Mouse (Mus musculus) forebrain, postnatal 0 days (tissue): ENCODE results near the gene Pcare. TPM values are rescaled to one million over a fixed set of nuclear protein-coding genes. Genes with fewer than 3 reads are reported as not detected.

Source experiments
- ATAC-seq: fragments of 200-750 bp; cut with Nextera tagmentation; 2 replicates; pipeline ENCODE4 v1.8.0; 2017; ENCODE audit warnings: mild to moderate bottlenecking, moderate library complexity
- DNase-seq: peaks from one replicate; pipeline ENCODE4 v3.0.0-alpha.2; 2015
- H3K27ac ChIP-seq: fragments of 300-500 bp; sonication (generic); 2 replicates; pipeline ENCODE4 v1.5.1; 2014; ENCODE audit warnings: low read depth, mild to moderate bottlenecking, antibody characterized with exemption, low read length, moderate library complexity, mixed read lengths
- H3K27me3 ChIP-seq: fragments of 300-500 bp; sonication (generic); 2 replicates; pipeline ENCODE4 v1.6.1; 2014; ENCODE audit warnings: mild to moderate bottlenecking, low read length, mixed read lengths; ENCODE audit not compliant: insufficient read depth
- H3K36me3 ChIP-seq: fragments of 300-500 bp; sonication (generic); 2 replicates; pipeline ENCODE4 v1.6.1; 2014; ENCODE audit warnings: mild to moderate bottlenecking, moderate library complexity; ENCODE audit not compliant: insufficient read depth
- H3K4me1 ChIP-seq: fragments of 300-500 bp; sonication (generic); 2 replicates; pipeline ENCODE4 v1.6.1; 2014; ENCODE audit warnings: antibody characterized with exemption; ENCODE audit not compliant: insufficient read depth
- H3K4me2 ChIP-seq: fragments of 300-500 bp; sonication (generic); 2 replicates; pipeline ENCODE4 v1.6.1; 2014; ENCODE audit warnings: low read depth, mild to moderate bottlenecking, moderate library complexity
- H3K4me3 ChIP-seq: fragments of 300-500 bp; sonication (generic); 2 replicates; pipeline ENCODE4 v1.5.1; 2014; ENCODE audit warnings: low read depth, low read length, mixed read lengths
- H3K9ac ChIP-seq: fragments of 300-500 bp; sonication (generic); 2 replicates; pipeline ENCODE4 v1.6.1; 2014; ENCODE audit warnings: mild to moderate bottlenecking
- H3K9me3 ChIP-seq: fragments of 300-500 bp; sonication (generic); 2 replicates; pipeline ENCODE4 v1.6.1; 2016; ENCODE audit warnings: low read length
- CTCF ChIP-seq: sonication (generic); IDR thresholded peaks from 2 replicates; pipeline ENCODE4 v1.5.1; 2016; ENCODE audit warnings: antibody characterized with exemption, control low read depth, low read depth
- WGBS: fragments of 180-500 bp; shearing (Covaris S2); extraction: QIAGEN DNeasy Blood & Tissue Kit; methylation state at CpG from one replicate; pipeline ENCODE4 v1.1.7; 2014; 5-methylcytosine and 5-hydroxymethylcytosine counted together
- polyA plus RNA-seq: library from polyadenylated mRNA; unstranded; fragments of >200 nt; fragmentation: Nextera tagmentation; extraction: Ambion mirVana; gene quantifications from 2 replicates; pipeline ENCODE4 v1.2.1, GENCODE M21; 2015
- total RNA-seq: library from RNA; depleted of rRNA; stranded (reverse); fragments of >200 nt; gene quantifications from 2 replicates; pipeline ENCODE4 v1.2.3, GENCODE M21; 2014; rRNA removed

Pcare gene
- total and polyA plus RNA-seq, 2 experiments from 2014 or later: not detected

GRCm38 (mm10) chr17:71695716-71696315 is 56.9 kb downstream of the Pcare start:
- Histone ChIP-seq H3K9ac (no peak overlapping the region), H3K36me3 (no peaks in the 10 kb centered on the region), H3K27me3 (no peaks in the 10 kb centered on the region), H3K9me3 (no peaks in the 10 kb centered on the region), H3K4me1 (peaks cover 6% of the 10 kb centered on the region; the same call in 1 of the 2 replicates), H3K4me3 (no peak overlapping the region), H3K4me2 (no peak overlapping the region), H3K27ac (no peak overlapping the region)
- DNase-seq (no peak), ATAC-seq (no peak)
- no peak for TF ChIP-seq CTCF
- WGBS: 80% methylated on average over 15 of the region's 15 CpGs

- no peak overlapping the region for H3K4me3 ChIP-seq
- H3K9me3 ChIP-seq: no peaks in the 10 kb centered on the region
- no peak overlapping the region for H3K27ac ChIP-seq
- no peaks in the 10 kb centered on the region for H3K27me3 ChIP-seq
- peaks cover 6% of the 10 kb centered on the region; the same call in 1 of the 2 replicates for H3K4me1 ChIP-seq
- H3K36me3 ChIP-seq: no peaks in the 10 kb centered on the region
- no peak overlapping the region for H3K4me2 ChIP-seq
- ATAC-seq (no peak), DNase-seq (no peak)
- H3K9ac ChIP-seq: no peak overlapping the region
- 96% methylated on average over 8 of the region's 8 CpGs for WGBS
- TF ChIP-seq CTCF: no peak
These were observed 57.5 kb downstream of the Pcare start for GRCm38 (mm10) chr17:71695151-71695550.

- Histone ChIP-seq H3K4me2 (no peak overlapping the region), H3K27ac (no peak overlapping the region), H3K4me1 (peaks cover 6% of the 10 kb centered on the region; the same call in 1 of the 2 replicates), H3K27me3 (no peaks in the 10 kb centered on the region), H3K9me3 (no peaks in the 10 kb centered on the region), H3K9ac (no peak overlapping the region), H3K4me3 (no peak overlapping the region), H3K36me3 (no peaks in the 10 kb centered on the region)
- ATAC-seq (no peak), DNase-seq (no peak)
- 59% methylated on average over 8 of the region's 8 CpGs for WGBS
- TF ChIP-seq CTCF: peak; percentile 17; the same call in 1 of the 2 replicates
These were observed 58.9 kb downstream of the Pcare start for GRCm38 (mm10) chr17:71693780-71694179.

Other genes starting within 250 kb of the Pcare start
- 3.2 and 4.0 TPM in 2 replicates for gene Ndc80, start 226.0 kb downstream of the Pcare start, total RNA-seq
- gene Ndc80, start 226.0 kb downstream of the Pcare start, polyA plus RNA-seq: 4.8 and 5.7 TPM in 2 replicates
- 0.77 and 1.1 TPM in 2 replicates for gene Spdya, start 200.8 kb downstream of the Pcare start, total RNA-seq
- gene Spdya, start 200.8 kb downstream of the Pcare start, polyA plus RNA-seq: 2.1 and 2.2 TPM in 2 replicates
- 48.8 and 50.1 TPM in 2 replicates for gene Wdr43, start 137.0 kb downstream of the Pcare start, total RNA-seq
- gene Wdr43, start 137.0 kb downstream of the Pcare start, polyA plus RNA-seq: 32.3 and 39.6 TPM in 2 replicates
- 1.6 and 4.0 TPM in 2 replicates for gene Togaram2, start 79.6 kb downstream of the Pcare start, total RNA-seq
- 0.96 and 1.3 TPM in 2 replicates for gene Togaram2, start 79.6 kb downstream of the Pcare start, polyA plus RNA-seq
- gene Clip4, start 15.6 kb upstream of the Pcare start, total RNA-seq: 12.5 and 14.9 TPM in 2 replicates
- 7.8 and 11.7 TPM in 2 replicates for gene Clip4, start 15.6 kb upstream of the Pcare start, polyA plus RNA-seq